Mouse (Mus musculus): ENCODE measurements at regions not wholly inside any gene's neighbourhood (a gene's known extent, or its start where the extent isn't known, plus 50 kb on each side); places are given as distances from the start of the nearest gene placed in this dataset.
"Not testable (repeated sequence)": the region's sequence is repeated elsewhere in the genome, so short reads cannot be mapped to it uniquely, and the experiment has no call there.

GRCm38 (mm10) chr4:67213363-67213762, 386.0 kb downstream of the Tlr4 start:
- no peak for DNase-seq (ENCODE audit: low spot score)
- no peaks in the 10 kb centered on the region for H3K9me3 ChIP-seq (ENCODE audit: control insufficient read depth, low read length)
- no peaks in the 10 kb centered on the region for H3K27me3 ChIP-seq (ENCODE audit: control insufficient read depth, insufficient read depth, low read length)
- H3K4me1 ChIP-seq (ENCODE audit: control insufficient read depth, insufficient read depth, low read length): no peaks in the 10 kb centered on the region
- H3K36me3 ChIP-seq (ENCODE audit: control insufficient read depth, insufficient read depth, low read length): no peaks in the 10 kb centered on the region
- no peak for ATAC-seq (ENCODE audit: insufficient read depth, low FRiP score, low TSS enrichment)
- WGBS: 73% methylated on average over 1 of the region's 1 CpGs
- H3K27ac ChIP-seq (ENCODE audit: low read depth, low read length): no peak overlapping the region
- H3K4me2 ChIP-seq (ENCODE audit: low read depth): no peak overlapping the region
- no peak overlapping the region for H3K9ac ChIP-seq (ENCODE audit: low read length)
- H3K4me3 ChIP-seq (ENCODE audit: low read depth, low read length): no peak overlapping the region

GRCm38 (mm10) chr4:67224533-67224932, 397.1 kb downstream of the Tlr4 start:
- no peak overlapping the region for H3K27ac ChIP-seq (ENCODE audit: low read depth, low read length)
- H3K36me3 ChIP-seq (ENCODE audit: control insufficient read depth, insufficient read depth, low read length): no peaks in the 10 kb centered on the region
- H3K9me3 ChIP-seq (ENCODE audit: control insufficient read depth, low read length): no peaks in the 10 kb centered on the region
- ATAC-seq (ENCODE audit: insufficient read depth, low FRiP score, low TSS enrichment) (no peak), DNase-seq (ENCODE audit: low spot score) (no peak)
- H3K4me3 ChIP-seq (ENCODE audit: low read depth, low read length): no peak overlapping the region
- H3K27me3 ChIP-seq (ENCODE audit: control insufficient read depth, insufficient read depth, low read length): no peaks in the 10 kb centered on the region
- no peak overlapping the region for H3K4me2 ChIP-seq (ENCODE audit: low read depth)
- no peaks in the 10 kb centered on the region for H3K4me1 ChIP-seq (ENCODE audit: control insufficient read depth, insufficient read depth, low read length)
- H3K9ac ChIP-seq (ENCODE audit: low read length): no peak overlapping the region

- ATAC-seq (ENCODE audit: insufficient read depth, low FRiP score, low TSS enrichment) (no peak), DNase-seq (ENCODE audit: low spot score) (no peak)
- H3K4me3 ChIP-seq (ENCODE audit: low read depth, low read length): no peak overlapping the region
These were observed 401.8 kb downstream of the Tlr4 start for GRCm38 (mm10) chr4:67229214-67229613.

GRCm38 (mm10) chr4:67273553-67273952, 446.2 kb downstream of the Tlr4 start:
- 92% methylated on average over 4 of the region's 4 CpGs for WGBS
- no peak for ATAC-seq (ENCODE audit: insufficient read depth, low FRiP score, low TSS enrichment)
- H3K4me2 ChIP-seq (ENCODE audit: low read depth): no peak overlapping the region

More at GRCm38 (mm10) chr4:67229214-67229613, 401.8 kb downstream of the Tlr4 start:
- H3K4me2 ChIP-seq (ENCODE audit: low read depth): no peak overlapping the region
- H3K9ac ChIP-seq (ENCODE audit: low read length): no peak overlapping the region
- H3K27me3 ChIP-seq (ENCODE audit: control insufficient read depth, insufficient read depth, low read length): no peaks in the 10 kb centered on the region
- no peaks in the 10 kb centered on the region for H3K4me1 ChIP-seq (ENCODE audit: control insufficient read depth, insufficient read depth, low read length)
- H3K9me3 ChIP-seq (ENCODE audit: control insufficient read depth, low read length): no peaks in the 10 kb centered on the region
- H3K27ac ChIP-seq (ENCODE audit: low read depth, low read length): no peak overlapping the region
- H3K36me3 ChIP-seq (ENCODE audit: control insufficient read depth, insufficient read depth, low read length): no peaks in the 10 kb centered on the region
- WGBS: 83% methylated on average over 3 of the region's 3 CpGs

GRCm38 (mm10) chr4:67301020-67301419, 473.6 kb downstream of the Tlr4 start:
- Histone ChIP-seq H3K4me1 (ENCODE audit: control insufficient read depth, insufficient read depth, low read length) (no peaks in the 10 kb centered on the region), H3K9ac (ENCODE audit: low read length) (no peak overlapping the region), H3K27me3 (ENCODE audit: control insufficient read depth, insufficient read depth, low read length) (no peaks in the 10 kb centered on the region), H3K36me3 (ENCODE audit: control insufficient read depth, insufficient read depth, low read length) (no peaks in the 10 kb centered on the region), H3K4me3 (ENCODE audit: low read depth, low read length) (no peak overlapping the region), H3K27ac (ENCODE audit: low read depth, low read length) (no peak overlapping the region), H3K9me3 (ENCODE audit: control insufficient read depth, low read length) (no peaks in the 10 kb centered on the region), H3K4me2 (ENCODE audit: low read depth) (no peak overlapping the region)
- DNase-seq (ENCODE audit: low spot score): no peak
- ATAC-seq (ENCODE audit: insufficient read depth, low FRiP score, low TSS enrichment): no peak
- WGBS: 88% methylated on average over 6 of the region's 6 CpGs

More at GRCm38 (mm10) chr4:67273553-67273952, 446.2 kb downstream of the Tlr4 start:
- no peaks in the 10 kb centered on the region for H3K4me1 ChIP-seq (ENCODE audit: control insufficient read depth, insufficient read depth, low read length)
- no peaks in the 10 kb centered on the region for H3K36me3 ChIP-seq (ENCODE audit: control insufficient read depth, insufficient read depth, low read length)
- H3K9ac ChIP-seq (ENCODE audit: low read length): no peak overlapping the region
- no peaks in the 10 kb centered on the region for H3K9me3 ChIP-seq (ENCODE audit: control insufficient read depth, low read length)
- H3K27me3 ChIP-seq (ENCODE audit: control insufficient read depth, insufficient read depth, low read length): no peaks in the 10 kb centered on the region
- DNase-seq (ENCODE audit: low spot score): no peak
- H3K27ac ChIP-seq (ENCODE audit: low read depth, low read length): no peak overlapping the region
- no peak overlapping the region for H3K4me3 ChIP-seq (ENCODE audit: low read depth, low read length)

- Histone ChIP-seq H3K9ac (ENCODE audit: low read length) (no peak overlapping the region), H3K9me3 (ENCODE audit: control insufficient read depth, low read length) (no peaks in the 10 kb centered on the region), H3K4me3 (ENCODE audit: low read depth, low read length) (no peak overlapping the region), H3K4me1 (ENCODE audit: control insufficient read depth, insufficient read depth, low read length) (no peaks in the 10 kb centered on the region), H3K36me3 (ENCODE audit: control insufficient read depth, insufficient read depth, low read length) (no peaks in the 10 kb centered on the region), H3K4me2 (ENCODE audit: low read depth) (no peak overlapping the region), H3K27me3 (ENCODE audit: control insufficient read depth, insufficient read depth, low read length) (no peaks in the 10 kb centered on the region), H3K27ac (ENCODE audit: low read depth, low read length) (no peak overlapping the region)
- ATAC-seq (ENCODE audit: insufficient read depth, low FRiP score, low TSS enrichment) (no peak), DNase-seq (ENCODE audit: low spot score) (no peak)
- WGBS: 86% methylated on average over 2 of the region's 2 CpGs
These were observed 474.4 kb downstream of the Tlr4 start for GRCm38 (mm10) chr4:67301740-67302139.

GRCm38 (mm10) chr4:67320098-67320497, 492.7 kb downstream of the Tlr4 start:
- H3K4me1 ChIP-seq (ENCODE audit: control insufficient read depth, insufficient read depth, low read length); H3K9ac ChIP-seq (ENCODE audit: low read length); H3K4me3 ChIP-seq (ENCODE audit: low read depth, low read length); H3K4me2 ChIP-seq (ENCODE audit: low read depth); H3K9me3 ChIP-seq (ENCODE audit: control insufficient read depth, low read length); H3K27me3 ChIP-seq (ENCODE audit: control insufficient read depth, insufficient read depth, low read length); DNase-seq (ENCODE audit: low spot score); H3K27ac ChIP-seq (ENCODE audit: low read depth, low read length); H3K36me3 ChIP-seq (ENCODE audit: control insufficient read depth, insufficient read depth, low read length); ATAC-seq (ENCODE audit: insufficient read depth, low FRiP score, low TSS enrichment): not testable (repeated sequence)

Measured in neural tube, embryonic 11.5 days (tissue).